Mouse (Mus musculus): ENCODE results near the gene Cep57.

Cep57 gene

GRCm38 (mm10) chr9:13826832-13827405 is at the start of gene Cep57:
Gene Cep57 (minus strand): TSS chr9:13827107.
- DNase-seq (ENCODE audit: low spot score) = peak; percentile 94

GRCm38 (mm10) chr9:13875340-13875739 is 48.4 kb upstream of the Cep57 start:
- no peak for DNase-seq (ENCODE audit: low spot score)

GRCm38 (mm10) chr9:13874359-13874758 is 47.5 kb upstream of the Cep57 start:
- no peak for DNase-seq (ENCODE audit: low spot score)

GRCm38 (mm10) chr9:13871631-13872030 is 44.7 kb upstream of the Cep57 start:
- no peak for DNase-seq (ENCODE audit: low spot score)

GRCm38 (mm10) chr9:13867646-13868045 is 40.7 kb upstream of the Cep57 start:
- DNase-seq (ENCODE audit: low spot score) = no peak

- DNase-seq (ENCODE audit: low spot score) = no peak
Observed at GRCm38 (mm10) chr9:13856777-13857176, 29.9 kb upstream of the Cep57 start.

GRCm38 (mm10) chr9:13856247-13856646 is 29.3 kb upstream of the Cep57 start:
- DNase-seq (ENCODE audit: low spot score) = no peak

- DNase-seq (ENCODE audit: low spot score) = no peak
Observed at GRCm38 (mm10) chr9:13853876-13854275, 27.0 kb upstream of the Cep57 start.

GRCm38 (mm10) chr9:13848481-13849480 is 21.9 kb upstream of the Cep57 start:
- DNase-seq (ENCODE audit: low spot score) = no peak

- DNase-seq (ENCODE audit: low spot score) = no peak
Observed at GRCm38 (mm10) chr9:13847591-13847990, 20.7 kb upstream of the Cep57 start.

GRCm38 (mm10) chr9:13836726-13837125 is 9.8 kb upstream of the Cep57 start:
- DNase-seq (ENCODE audit: low spot score) = no peak

GRCm38 (mm10) chr9:13835256-13835655 is 8.3 kb upstream of the Cep57 start:
- no peak for DNase-seq (ENCODE audit: low spot score)

- no peak for DNase-seq (ENCODE audit: low spot score)
Observed at GRCm38 (mm10) chr9:13828087-13828441, 1.2 kb upstream of the Cep57 start.

GRCm38 (mm10) chr9:13827406-13828086 is 639 bp upstream of the Cep57 start, which contains the start of gene Fam76b:
Gene Fam76b (plus strand): TSS chr9:13827716.
- peak; percentile 100 for DNase-seq (ENCODE audit: low spot score)

- peak; percentile 40 for DNase-seq (ENCODE audit: low spot score)
Observed at GRCm38 (mm10) chr9:13826391-13826805, 509 bp downstream of the Cep57 start.

GRCm38 (mm10) chr9:13825896-13826295 is 1.0 kb downstream of the Cep57 start:
- no peak for DNase-seq (ENCODE audit: low spot score)

- no peak for DNase-seq (ENCODE audit: low spot score)
Observed at GRCm38 (mm10) chr9:13820774-13821173, 6.1 kb downstream of the Cep57 start.

GRCm38 (mm10) chr9:13818369-13818768 is 8.5 kb downstream of the Cep57 start:
- no peak for DNase-seq (ENCODE audit: low spot score)

- no peak for DNase-seq (ENCODE audit: low spot score)
Observed at GRCm38 (mm10) chr9:13809937-13810336, 17.0 kb downstream of the Cep57 start.

- DNase-seq (ENCODE audit: low spot score) = no peak
Observed at GRCm38 (mm10) chr9:13807657-13808056, 19.2 kb downstream of the Cep57 start.

GRCm38 (mm10) chr9:13806854-13807253 is 20.1 kb downstream of the Cep57 start:
- DNase-seq (ENCODE audit: low spot score) = no peak

GRCm38 (mm10) chr9:13804480-13804879 is 22.4 kb downstream of the Cep57 start:
- DNase-seq (ENCODE audit: low spot score) = no peak

GRCm38 (mm10) chr9:13794756-13795155 is 32.2 kb downstream of the Cep57 start:
- DNase-seq (ENCODE audit: low spot score) = no peak

Measured in ovary, adult 18-20 months (tissue).